Mouse (Mus musculus) CD4-positive naive resting alpha-beta T cell, adult 76 days (primary cell): ENCODE results near the gene Robo1. TPM values are rescaled to one million over a fixed set of nuclear protein-coding genes. Genes with fewer than 3 reads are reported as not detected.

Experiments used
- total RNA-seq: library from RNA; stranded (reverse); gene quantifications from one replicate; pipeline ENCODE4 v1.2.4, GENCODE M21; 2023

Robo1 gene
- total RNA-seq = 0.12 TPM

DNA sequence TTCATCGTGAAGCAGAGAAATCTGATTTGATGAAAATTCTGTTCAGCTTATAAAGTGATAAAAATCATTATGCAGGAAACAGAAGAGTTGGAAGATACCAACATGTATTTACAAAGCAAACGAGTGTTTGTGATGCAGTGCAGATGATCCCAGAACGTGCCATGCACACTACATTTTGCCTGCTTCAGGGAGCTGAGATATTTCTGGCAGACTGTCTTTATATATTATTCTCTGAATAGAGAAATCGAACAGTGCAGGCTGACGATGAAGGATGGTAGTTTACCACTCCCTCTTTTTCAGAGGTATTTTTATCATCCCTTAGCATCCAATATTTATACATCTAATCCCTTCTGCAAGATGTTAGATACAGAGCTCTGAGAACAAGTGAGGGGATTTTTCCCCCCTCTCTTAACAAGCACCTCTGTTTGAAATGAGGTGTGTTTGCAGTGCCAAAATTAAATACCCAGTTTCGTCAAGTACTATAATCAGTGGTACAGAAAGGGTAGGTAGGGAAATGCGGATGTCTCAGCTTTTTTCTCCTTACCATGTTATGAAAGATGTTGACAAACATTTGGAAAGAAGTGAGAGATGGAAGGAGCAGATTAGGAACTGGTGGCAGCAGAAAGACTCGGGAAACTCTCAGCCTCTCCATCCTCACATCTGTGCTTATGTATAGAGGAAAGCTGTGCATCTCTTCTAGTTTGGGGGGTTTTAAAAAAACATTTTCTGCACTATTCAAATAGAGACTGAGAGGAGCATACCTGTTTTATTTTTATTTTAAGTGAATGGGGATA lies at the start of gene Robo1:
Robo1 (plus strand) TSS at position 770 of the 794 bp plus-strand sequence.

